Mouse (Mus musculus) adrenal gland, postnatal 36 days (tissue): ENCODE results near the gene Hectd4. TPM values are rescaled to one million over a fixed set of nuclear protein-coding genes. Genes with fewer than 3 reads are reported as not detected.
A peak's percentile ranks its signal among the peaks of the same experiment; 100 is the strongest.

ENCODE experiments used
- DNase-seq, 2 experiments: peaks; one replicate each; pipeline ENCODE4 v3.0.0; 2021; ENCODE audit warnings: mixed read lengths in 1 of 2
- total RNA-seq, 2 experiments: library from RNA; stranded (reverse); gene quantifications; 2 replicates each; pipeline ENCODE4 v1.2.3; 2021

Hectd4 gene
- total RNA-seq, 2 experiments from 2014 or later = 22.1 to 23.2 TPM

DNA sequence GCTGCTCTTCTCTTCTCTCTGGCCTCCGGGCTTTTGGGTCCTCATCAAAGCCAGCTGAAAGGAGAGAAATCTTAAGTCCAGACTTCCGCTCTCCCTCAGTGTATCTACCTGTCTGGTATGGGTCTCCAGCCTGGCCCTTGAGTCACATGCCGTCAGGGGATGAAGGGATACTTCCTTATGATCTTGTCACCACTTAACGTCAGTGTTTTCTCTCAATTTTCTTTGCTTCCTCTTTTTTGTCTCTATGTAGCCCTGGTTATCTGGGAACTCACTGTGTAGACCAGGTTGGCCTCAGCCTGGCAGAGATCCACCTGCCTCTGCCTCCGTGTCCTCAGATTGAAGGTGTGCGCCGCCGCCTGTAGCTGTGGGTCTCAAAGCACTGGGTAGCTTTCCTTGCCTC, 124.0 kb downstream of the Hectd4 start:
- no peak for DNase-seq

DNA sequence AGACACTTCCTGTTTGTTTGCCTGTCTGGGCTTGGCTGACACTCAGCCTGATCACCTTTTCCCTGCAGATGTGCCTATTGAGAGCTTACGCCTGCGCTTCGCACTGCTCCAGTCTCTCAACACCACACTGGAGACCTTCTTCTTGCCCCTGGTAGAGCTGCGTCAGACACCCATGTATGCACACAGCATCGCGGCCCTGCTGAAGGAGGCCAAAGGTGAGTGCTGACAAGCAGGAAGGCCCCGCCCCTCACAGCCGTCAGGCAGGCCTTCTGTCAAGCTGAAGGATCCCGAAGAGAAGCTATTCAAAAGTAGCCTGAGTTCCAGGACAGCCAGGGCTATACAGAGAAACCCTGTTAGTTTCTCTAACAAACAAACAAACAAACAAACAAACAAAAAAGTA, 139.2 kb downstream of the Hectd4 start:
- DNase-seq = no peak

DNA sequence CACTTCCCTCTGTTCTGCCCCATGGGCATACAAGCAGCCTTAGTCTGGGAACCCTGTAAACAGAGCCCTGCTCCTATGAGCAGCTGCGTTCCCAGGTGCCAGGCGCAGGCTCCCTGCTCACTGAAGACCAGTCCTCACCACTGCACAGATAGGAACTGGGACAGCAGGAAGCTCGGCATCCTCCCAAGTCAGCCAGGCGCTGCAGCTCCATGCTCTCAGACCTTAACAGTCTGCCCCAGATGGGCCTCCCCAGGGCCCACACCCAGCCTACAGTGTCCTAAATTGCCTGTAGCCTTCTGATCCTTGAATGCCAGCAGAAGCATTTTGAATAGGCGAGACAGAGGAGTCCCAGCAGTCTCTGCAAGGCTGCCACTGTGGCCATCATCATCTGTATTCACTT, 141.7 kb downstream of the Hectd4 start:
- no peak for DNase-seq

DNA sequence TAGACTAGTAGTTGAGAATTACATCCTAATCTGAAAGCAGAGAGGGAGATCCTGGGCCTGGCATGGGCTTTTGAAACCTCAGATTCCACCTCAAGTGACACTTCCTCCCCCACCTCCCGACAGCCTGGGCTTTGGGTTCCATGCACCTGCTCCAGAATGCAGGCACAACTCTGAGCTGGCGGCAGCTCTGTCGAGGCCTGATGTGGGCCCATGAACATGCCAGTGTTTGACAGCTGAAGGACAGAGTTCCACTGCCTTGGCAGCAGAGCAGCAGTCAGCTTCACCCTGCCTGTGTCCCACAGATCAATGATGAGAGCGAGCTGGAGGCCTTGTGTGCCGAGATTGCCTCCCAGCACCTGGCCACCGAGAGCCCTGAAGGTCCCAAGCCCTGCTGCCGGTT, 143.4 kb downstream of the Hectd4 start:
- peak; percentile 42 to 47 for DNase-seq

- DNase-seq = no peak
Measured at GRCm38 (mm10) chr5:121366449-121367225, 146.6 kb downstream of the Hectd4 start.

DNA sequence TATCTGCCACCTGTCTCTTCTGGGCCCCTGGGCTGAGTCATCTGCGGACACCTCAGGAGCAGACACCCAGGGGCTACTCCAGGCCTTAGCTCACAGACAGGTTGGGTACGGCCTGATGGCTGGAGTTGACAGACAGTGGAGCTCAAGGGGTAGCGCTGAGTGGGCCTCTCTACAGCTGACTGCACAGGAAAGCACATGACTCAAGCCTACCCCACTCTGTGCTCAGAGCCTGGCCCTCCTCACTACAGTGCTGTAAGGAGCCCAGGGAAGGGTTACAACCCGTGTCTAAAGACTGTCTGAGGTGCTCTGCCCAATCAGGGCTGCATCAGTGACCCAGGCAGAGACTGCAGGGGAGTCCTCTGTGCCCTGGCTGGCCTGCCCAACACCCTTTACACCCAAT, 147.2 kb downstream of the Hectd4 start:
- no peak for DNase-seq

GRCm38 (mm10) chr5:121371712-121372111, 151.7 kb downstream of the Hectd4 start:
- DNase-seq = no peak

- DNase-seq = no peak
Measured at GRCm38 (mm10) chr5:121374790-121375189, 154.8 kb downstream of the Hectd4 start.

DNA sequence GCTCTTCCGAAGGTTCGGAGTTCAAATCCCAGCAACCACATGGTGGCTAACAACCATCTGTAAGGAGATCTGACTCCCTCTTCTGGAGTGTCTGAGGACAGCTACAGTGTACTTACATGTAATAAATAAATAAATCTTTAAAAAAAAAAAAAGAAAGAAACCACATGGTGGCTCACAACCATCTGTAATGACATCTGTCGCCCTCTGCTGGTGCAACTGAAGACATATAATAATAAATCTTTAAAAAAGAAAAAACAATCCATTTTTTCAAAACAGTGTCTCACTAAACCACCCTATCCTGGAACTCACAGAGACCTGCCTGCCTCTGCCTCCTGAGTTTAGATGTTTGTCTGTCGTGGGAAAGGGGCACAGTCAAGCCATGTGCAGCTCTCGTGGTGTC, 157.0 kb downstream of the Hectd4 start:
- DNase-seq = peak; percentile 41 to 61

DNA sequence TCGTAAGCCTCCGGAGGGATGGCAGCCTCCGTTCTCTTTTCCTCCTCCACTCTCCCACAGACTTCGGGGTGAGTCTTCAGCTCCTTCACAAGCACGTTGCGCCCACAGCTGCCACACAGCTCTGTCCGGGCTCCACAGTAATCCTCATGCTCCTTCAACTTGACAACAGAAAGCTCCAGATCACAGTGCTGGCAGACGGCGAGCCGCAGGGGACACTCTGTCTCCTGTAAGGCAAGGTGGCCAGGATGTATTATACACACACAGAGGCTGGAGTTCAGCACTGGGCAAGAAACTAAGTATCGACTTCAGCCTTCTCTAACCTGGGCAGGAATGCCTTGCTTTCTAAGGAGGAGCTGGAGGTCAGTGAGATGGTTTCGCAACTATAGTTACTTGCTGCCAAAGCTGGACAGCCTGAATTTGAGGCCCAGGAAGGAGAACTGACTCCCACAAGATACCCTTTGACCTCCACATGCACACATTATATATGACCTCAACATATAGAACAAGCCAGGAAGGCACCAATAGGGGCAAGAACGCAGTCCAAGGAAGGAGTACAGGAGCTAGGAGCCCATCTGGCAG, 158.7 kb downstream of the Hectd4 start:
- DNase-seq = no peak

DNA sequence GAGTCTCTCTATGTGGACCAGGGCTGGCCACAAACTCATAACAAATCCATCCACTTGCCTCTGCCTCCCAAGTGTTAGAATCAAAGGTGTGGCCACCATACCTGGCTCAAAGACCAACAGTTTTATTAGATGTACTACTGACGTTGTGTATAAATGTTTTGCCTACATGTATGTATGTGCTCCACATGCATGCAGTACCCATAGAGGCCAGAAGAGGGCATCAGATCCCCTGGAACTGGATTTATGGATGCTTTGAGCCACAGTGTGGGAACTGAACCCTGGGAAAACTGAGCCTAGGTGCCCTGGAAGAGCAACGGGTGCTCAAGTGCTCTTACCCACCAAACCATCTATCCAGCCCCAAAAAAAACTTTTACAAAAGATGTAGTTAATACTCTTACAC, 160.7 kb downstream of the Hectd4 start:
- DNase-seq = no peak

- peak in 1 of 2 experiments; percentile 24 for DNase-seq
Measured at GRCm38 (mm10) chr5:121383857-121384756, 164.1 kb downstream of the Hectd4 start.

- no peak for DNase-seq
Measured at GRCm38 (mm10) chr5:121384757-121385460, 164.9 kb downstream of the Hectd4 start.

- DNase-seq = peak; percentile 98
Measured at GRCm38 (mm10) chr5:121385461-121386119, 165.6 kb downstream of the Hectd4 start, which contains the start of gene Trafd1. Gene Trafd1 (minus strand): TSS chr5:121385632.

DNA sequence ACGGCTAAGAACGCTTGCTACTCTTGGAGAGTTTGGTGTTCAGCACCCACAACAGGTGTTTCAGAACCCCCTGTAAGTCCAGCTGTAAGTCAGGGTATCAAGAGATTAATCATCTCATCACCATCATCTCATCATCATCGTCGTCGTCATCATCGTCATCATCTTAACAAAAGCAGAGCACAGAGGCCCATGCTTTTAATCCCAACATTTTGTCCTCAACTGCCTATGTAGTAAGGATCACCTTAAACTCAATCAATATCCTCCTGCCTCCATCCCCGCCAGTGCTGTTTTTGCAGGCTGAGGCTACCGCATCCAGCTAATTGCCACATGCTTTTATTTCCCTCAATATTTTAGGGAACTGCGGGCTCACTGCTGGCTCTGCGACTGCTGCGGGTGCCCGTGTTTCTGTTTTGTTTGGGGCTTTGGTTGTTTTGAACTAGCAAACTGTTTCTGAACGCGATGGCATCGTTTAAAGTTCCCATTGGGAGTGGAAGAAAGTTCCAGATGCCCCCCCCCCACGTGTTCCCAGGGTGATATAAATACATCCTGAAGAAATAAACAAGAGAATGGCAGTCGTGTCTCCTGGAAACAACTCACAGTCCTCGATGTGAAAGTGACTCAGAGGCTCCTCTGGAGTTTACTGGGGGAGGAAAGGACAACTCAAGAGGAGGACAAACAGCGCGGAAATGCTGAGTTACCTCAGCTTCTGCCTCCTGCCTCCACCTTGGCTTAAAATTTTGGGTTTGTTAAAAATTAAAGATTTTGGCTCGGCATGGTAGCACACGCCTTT, 166.3 kb downstream of the Hectd4 start:
- DNase-seq = no peak

- peak in 1 of 2 experiments; percentile 48 for DNase-seq
Measured at GRCm38 (mm10) chr5:121387126-121387525, 167.1 kb downstream of the Hectd4 start.

GRCm38 (mm10) chr5:121389106-121389505, 169.1 kb downstream of the Hectd4 start:
- peak in 1 of 2 experiments; percentile 39 for DNase-seq

DNA sequence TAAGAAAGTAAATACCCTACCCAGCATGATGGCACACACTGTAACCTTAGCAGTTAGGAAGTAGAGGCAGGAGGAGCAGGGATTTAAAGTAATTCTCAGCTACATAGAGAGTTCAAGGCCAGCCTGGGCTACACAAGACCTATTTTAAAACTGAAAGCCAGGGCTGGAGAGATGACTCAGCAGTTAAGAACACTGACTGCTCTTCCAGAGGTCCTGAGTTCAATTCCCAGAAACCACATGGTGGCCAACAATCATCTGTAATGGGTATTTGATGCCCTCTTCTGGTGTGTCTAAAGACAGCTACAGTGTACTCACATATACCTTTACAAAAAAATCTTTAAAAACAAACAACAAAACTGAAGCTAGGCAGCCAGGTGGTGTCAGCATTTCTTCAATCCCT, 169.7 kb downstream of the Hectd4 start:
- DNase-seq = no peak

DNA sequence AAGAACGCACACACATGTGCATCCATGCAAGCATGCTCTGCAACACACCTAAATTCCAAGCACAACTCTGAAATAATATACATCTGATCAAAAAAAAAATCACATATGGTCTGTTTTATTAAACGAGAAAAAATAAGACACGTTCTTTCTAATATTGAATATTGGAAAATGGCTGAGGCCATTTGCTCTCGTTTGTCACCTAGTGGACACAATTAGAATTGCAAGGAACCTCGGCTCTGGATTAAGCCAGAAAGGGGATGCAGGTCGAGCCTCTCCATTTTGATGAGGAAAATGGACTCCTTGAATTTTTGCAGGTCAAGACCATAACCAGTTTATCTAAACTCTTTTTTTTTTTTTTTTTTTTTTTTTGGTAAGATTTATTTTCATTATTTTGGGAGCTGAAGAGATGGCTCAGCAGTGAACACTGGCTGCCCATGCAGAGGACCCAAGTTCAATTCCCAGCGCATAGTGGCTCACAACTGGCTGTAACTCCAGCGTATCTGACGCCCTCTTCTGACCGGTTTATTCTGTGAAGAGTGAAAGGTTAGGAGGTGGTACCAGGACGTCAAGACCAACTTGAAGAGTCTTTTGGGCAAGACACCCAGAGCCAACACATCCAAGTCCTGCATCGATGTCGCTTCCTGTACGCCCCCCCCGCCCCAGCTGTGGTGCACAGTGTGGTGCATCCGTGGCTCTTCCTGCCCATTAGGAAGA, 172.8 kb downstream of the Hectd4 start:
- peak; percentile 43 to 54 for DNase-seq

GRCm38 (mm10) chr5:121393402-121393801, 173.4 kb downstream of the Hectd4 start:
- DNase-seq = no peak
